9 mouse cellular contexts compared by ENCODE assay signal in genomic region chr2:101967152-101967551, GRCm38 (mm10).
DNase-seq lines count a peak whose midpoint lies in the region; ATAC-seq and TF ChIP-seq lines count a peak whose summit lies in the region.
"Had no signal": no experiment of that assay in that cellular context is flagged by ENCODE, and none has a peak within 500 bp of the region (broad histone marks: within the 10 kb centered on the region; RNA-seq: fewer than 3 reads in every experiment).

No protein-coding gene starts in this region.

- H3K4me1 ChIP-seq in hindbrain, embryonic 11.5 days (replicated peaks; ENCODE audit: control insufficient read depth, insufficient read depth, low read length): peaks cover 6% of the 10 kb centered on the region; the same call in 1 of the 2 replicates
- 0 out of 2 replicates have a peak, but pooled peaks cover 3% of the 10 kb centered on the region for H3K4me1 ChIP-seq in hindbrain, postnatal 0 days (ENCODE audit: insufficient read depth, low read length)
- H3K4me1 ChIP-seq in forebrain, embryonic 13.5 days: peaks cover 100% of the 10 kb centered on the region
- H3K4me1 ChIP-seq in liver, embryonic 13.5 days (replicated peaks): peaks cover 14% of the 10 kb centered on the region; the same call in 1 of the 2 replicates

- in situ Hi-C loops in Patski (cut with MboI; ENCODE audit: low pct_unique_long_range_greater_than_20kb): no loop called here

- no peak for TF ChIP-seq CTCF in hindbrain, postnatal 0 days (IDR thresholded peaks at IDR 0.05; ENCODE audit: low read depth)
- TF ChIP-seq CTCF in Patski (IDR thresholded peaks at IDR 0.05): no peak

- no peak overlapping the region for H3K4me2 ChIP-seq in hindbrain, embryonic 11.5 days (replicated peaks; ENCODE audit: low read depth, low read length)
- H3K4me2 ChIP-seq in hindbrain, postnatal 0 days (ENCODE audit: low read depth, low read length): no peak overlapping the region
- H3K4me2 ChIP-seq in forebrain, embryonic 13.5 days: no peak overlapping the region
- no peak overlapping the region for H3K4me2 ChIP-seq in liver, embryonic 13.5 days

- no peak overlapping the region for H3K4me3 ChIP-seq in hindbrain, embryonic 11.5 days (ENCODE audit: low read depth, low read length)
- H3K4me3 ChIP-seq in hindbrain, postnatal 0 days (ENCODE audit: low read length): no peak overlapping the region
- H3K4me3 ChIP-seq in forebrain, embryonic 13.5 days: no peak overlapping the region
- no peak overlapping the region for H3K4me3 ChIP-seq in liver, embryonic 13.5 days (replicated peaks)

- CTCF ChIA-PET in Patski (lab: Charles Lee): interaction anchor here (1.8 kb wide), 1 partner anchor 17 kb away, joined by 4 read pairs; no protein-coding TSS in a partner anchor

- no peaks in the 10 kb centered on the region for H3K9me3 ChIP-seq in hindbrain, embryonic 11.5 days (ENCODE audit: control insufficient read depth, low read length)
- H3K9me3 ChIP-seq in hindbrain, postnatal 0 days (ENCODE audit: low read length): no peaks in the 10 kb centered on the region
- no peaks in the 10 kb centered on the region for H3K9me3 ChIP-seq in forebrain, embryonic 13.5 days (replicated peaks)
- H3K9me3 ChIP-seq in liver, embryonic 13.5 days (replicated peaks): no peaks in the 10 kb centered on the region

- H3K9ac ChIP-seq in hindbrain, embryonic 11.5 days (ENCODE audit: low read depth, low read length): no peak overlapping the region
- no peak overlapping the region for H3K9ac ChIP-seq in hindbrain, postnatal 0 days (replicated peaks; ENCODE audit: low read length)
- H3K9ac ChIP-seq in forebrain, embryonic 13.5 days: no peak overlapping the region
- H3K9ac ChIP-seq in liver, embryonic 13.5 days: no peak overlapping the region

- H3K27me3 ChIP-seq in hindbrain, embryonic 11.5 days (ENCODE audit: control insufficient read depth, insufficient read depth, low read length): no peaks in the 10 kb centered on the region
- no peaks in the 10 kb centered on the region for H3K27me3 ChIP-seq in hindbrain, postnatal 0 days (ENCODE audit: insufficient read depth, low read length)
- no peaks in the 10 kb centered on the region for H3K27me3 ChIP-seq in Patski
- H3K27me3 ChIP-seq in forebrain, embryonic 13.5 days: no peaks in the 10 kb centered on the region
- no peaks in the 10 kb centered on the region for H3K27me3 ChIP-seq in liver, embryonic 13.5 days

- no peak for DNase-seq in hindbrain, embryonic 11.5 days (ENCODE audit: low spot score)
- no peak for DNase-seq in hindbrain, postnatal 0 days (ENCODE audit: low spot score)
- DNase-seq in Patski (ENCODE audit: low read depth, low spot score): peak; percentile 57
- DNase-seq in liver, embryonic 13.5 days: no peak
- no peak for DNase-seq in spleen, postnatal 14 days (ENCODE audit: low spot score in 2 of 2)
- no peak for DNase-seq in cerebellum, adult 11-12 months
- DNase-seq: thymus, postnatal 36 days had no signal

- no peak for ATAC-seq in hindbrain, embryonic 11.5 days (ENCODE audit: low FRiP score)
- ATAC-seq in hindbrain, postnatal 0 days: no peak
- peak; percentile 69 for ATAC-seq in Patski
- ATAC-seq in forebrain, embryonic 13.5 days: no peak
- no peak for ATAC-seq in liver, embryonic 13.5 days (ENCODE audit: low read depth)

- POLR2A ChIA-PET in Patski (lab: Charles Lee): interaction anchor here (0.5 to 1.6 kb wide), 3 partner anchors 14 to 341 kb away, joined by 3 read pairs; no protein-coding TSS in a partner anchor

- H3K27ac ChIP-seq in hindbrain, embryonic 11.5 days (ENCODE audit: low read depth, low read length): peak overlapping the region; percentile 56; the same call in 1 of the 2 replicates
- no peak overlapping the region for H3K27ac ChIP-seq in hindbrain, postnatal 0 days
- peak overlapping the region; percentile 49; the same call in 1 of the 2 replicates for H3K27ac ChIP-seq in forebrain, embryonic 13.5 days
- peak overlapping the region; percentile 48 for H3K27ac ChIP-seq in liver, embryonic 13.5 days
- H3K27ac ChIP-seq: macrophage had no signal

- H3K36me3 ChIP-seq in hindbrain, embryonic 11.5 days (ENCODE audit: control insufficient read depth, insufficient read depth, low read length): no peaks in the 10 kb centered on the region
- no peaks in the 10 kb centered on the region for H3K36me3 ChIP-seq in hindbrain, postnatal 0 days (ENCODE audit: insufficient read depth, low read length)
- no peaks in the 10 kb centered on the region for H3K36me3 ChIP-seq in forebrain, embryonic 13.5 days (ENCODE audit: poor library complexity, severe bottlenecking)
- H3K36me3 ChIP-seq in liver, embryonic 13.5 days: no peaks in the 10 kb centered on the region

- WGBS in hindbrain, embryonic 11.5 days: 31% methylated on average over 7 of the region's 7 CpGs
- 41% methylated on average over 7 of the region's 7 CpGs for WGBS in hindbrain, postnatal 0 days
- WGBS in forebrain, embryonic 13.5 days: 14% methylated on average over 7 of the region's 7 CpGs
- WGBS in liver, embryonic 13.5 days (ENCODE audit: insufficient replicate concordance): 61% methylated on average over 7 of the region's 7 CpGs
